Mouse (Mus musculus): ENCODE results near the gene Sap30. TPM values are rescaled to one million over a fixed set of nuclear protein-coding genes. Genes with fewer than 3 reads are reported as not detected.
A peak's percentile ranks its signal among the peaks of the same experiment; 100 is the strongest.
"Not testable (repeated sequence)": the region's sequence is repeated elsewhere in the genome, so short reads cannot be mapped to it uniquely, and the experiment has no call there.

Sap30 gene
- total RNA-seq (2021): 10 to 100 TPM in 1 of 2 experiments, 1 to 10 TPM in 1; 9.3 to 12.9 TPM

GRCm38 (mm10) chr8:57487441-57488155 is at the start of gene Sap30:
Gene Sap30, minus strand, starts transcription at chr8:57487860.
- DNase-seq (ENCODE audit: extremely low spot score in 1 of 2, low spot score in 1 of 2): peak; percentile 87 to 93

GRCm38 (mm10) chr8:57536167-57536566 is 48.5 kb upstream of the Sap30 start:
- no peak for DNase-seq (ENCODE audit: extremely low spot score in 1 of 2, low spot score in 1 of 2)

- no peak for DNase-seq (ENCODE audit: extremely low spot score in 1 of 2, low spot score in 1 of 2)
These were observed 46.8 kb upstream of the Sap30 start for GRCm38 (mm10) chr8:57534495-57534894.

- no peak for DNase-seq (ENCODE audit: extremely low spot score in 1 of 2, low spot score in 1 of 2)
These were observed 45.4 kb upstream of the Sap30 start for GRCm38 (mm10) chr8:57533106-57533505.

GRCm38 (mm10) chr8:57532223-57532622 is 44.6 kb upstream of the Sap30 start:
- peak in 1 of 2 experiments; percentile 36 for DNase-seq (ENCODE audit: extremely low spot score in 1 of 2, low spot score in 1 of 2)

- peak; percentile 55 to 88 for DNase-seq (ENCODE audit: extremely low spot score in 1 of 2, low spot score in 1 of 2)
These were observed 43.1 kb upstream of the Sap30 start for GRCm38 (mm10) chr8:57530666-57531349.

- no peak for DNase-seq (ENCODE audit: extremely low spot score in 1 of 2, low spot score in 1 of 2)
These were observed 42.6 kb upstream of the Sap30 start for GRCm38 (mm10) chr8:57530238-57530637.

- DNase-seq (ENCODE audit: extremely low spot score in 1 of 2, low spot score in 1 of 2): no peak
These were observed 40.4 kb upstream of the Sap30 start for GRCm38 (mm10) chr8:57528036-57528435.

- DNase-seq (ENCODE audit: extremely low spot score in 1 of 2, low spot score in 1 of 2): no peak
These were observed 32.6 kb upstream of the Sap30 start for GRCm38 (mm10) chr8:57520186-57520786.

- DNase-seq (ENCODE audit: extremely low spot score in 1 of 2, low spot score in 1 of 2): no peak
These were observed 30.1 kb upstream of the Sap30 start for GRCm38 (mm10) chr8:57517723-57518122.

- DNase-seq (ENCODE audit: extremely low spot score in 1 of 2, low spot score in 1 of 2): not testable (repeated sequence)
These were observed 29.0 kb upstream of the Sap30 start for GRCm38 (mm10) chr8:57516685-57517084.

GRCm38 (mm10) chr8:57513178-57513661 is 25.6 kb upstream of the Sap30 start:
- not testable (repeated sequence) for DNase-seq (ENCODE audit: extremely low spot score in 1 of 2, low spot score in 1 of 2)

- no peak for DNase-seq (ENCODE audit: extremely low spot score in 1 of 2, low spot score in 1 of 2)
These were observed 24.7 kb upstream of the Sap30 start for GRCm38 (mm10) chr8:57512141-57513056.

GRCm38 (mm10) chr8:57511316-57512118 is 23.9 kb upstream of the Sap30 start, which contains the start of gene Hmgb2:
Gene Hmgb2, plus strand, starts transcription at chr8:57511907.
- DNase-seq (ENCODE audit: extremely low spot score in 1 of 2, low spot score in 1 of 2): peak; percentile 94 to 95

GRCm38 (mm10) chr8:57510791-57511315 is 23.2 kb upstream of the Sap30 start:
- DNase-seq (ENCODE audit: extremely low spot score in 1 of 2, low spot score in 1 of 2): no peak

- DNase-seq (ENCODE audit: extremely low spot score in 1 of 2, low spot score in 1 of 2): no peak
These were observed 21.0 kb upstream of the Sap30 start for GRCm38 (mm10) chr8:57508657-57509056.

- DNase-seq (ENCODE audit: extremely low spot score in 1 of 2, low spot score in 1 of 2): no peak
These were observed 19.9 kb upstream of the Sap30 start for GRCm38 (mm10) chr8:57507556-57508063.

- DNase-seq (ENCODE audit: extremely low spot score in 1 of 2, low spot score in 1 of 2): not testable (repeated sequence)
These were observed 17.8 kb upstream of the Sap30 start for GRCm38 (mm10) chr8:57505500-57505899.

GRCm38 (mm10) chr8:57503641-57504040 is 16.0 kb upstream of the Sap30 start:
- DNase-seq (ENCODE audit: extremely low spot score in 1 of 2, low spot score in 1 of 2): peak; percentile 19 to 77

Measured in layer of hippocampus, postnatal 25 days (tissue).